ENCODE assay signal across 9 mouse cellular contexts in genomic region chr5:138778731-138779463, GRCm38 (mm10). TPM values are rescaled to one million over a fixed set of nuclear protein-coding genes. Genes with fewer than 3 reads are reported as not detected.
DNase-seq lines count a peak whose midpoint lies in the region; ATAC-seq and TF ChIP-seq lines count a peak whose summit lies in the region.
"Had no signal": no experiment of that assay in that cellular context is flagged by ENCODE, and none has a peak within 500 bp of the region (broad histone marks: within the 10 kb centered on the region; RNA-seq: fewer than 3 reads in every experiment).

No protein-coding gene starts in this region.

- H3K27ac ChIP-seq in embryonic facial prominence, embryonic 13.5 days = no peak overlapping the region
- no peak overlapping the region for H3K27ac ChIP-seq in limb, embryonic 14.5 days (replicated peaks; ENCODE audit: low read depth, low read length)
- H3K27ac ChIP-seq in heart, embryonic 11.5 days (ENCODE audit: low read depth, low read length) = no peak overlapping the region

- 75% methylated on average over 9 of the region's 9 CpGs for WGBS in embryonic facial prominence, embryonic 13.5 days
- 52% methylated on average over 9 of the region's 9 CpGs for WGBS in limb, embryonic 14.5 days
- WGBS in heart, embryonic 11.5 days (ENCODE audit: insufficient replicate concordance) = 61% methylated on average over 9 of the region's 9 CpGs

- TF ChIP-seq POLR2A in limb, embryonic 14.5 days (IDR thresholded peaks at IDR 0.05; ENCODE audit: borderline replicate concordance, extremely low read depth, insufficient read depth, insufficient read length) = no peak

- no peaks in the 10 kb centered on the region for H3K36me3 ChIP-seq in embryonic facial prominence, embryonic 13.5 days
- no peaks in the 10 kb centered on the region for H3K36me3 ChIP-seq in limb, embryonic 14.5 days (ENCODE audit: control insufficient read depth, insufficient read depth, low read length)
- no peaks in the 10 kb centered on the region for H3K36me3 ChIP-seq in heart, embryonic 11.5 days (ENCODE audit: control insufficient read depth, insufficient read depth, low read length)

- H3K4me3 ChIP-seq in embryonic facial prominence, embryonic 13.5 days = no peak overlapping the region
- H3K4me3 ChIP-seq in limb, embryonic 14.5 days (replicated peaks; ENCODE audit: low read length) = no peak overlapping the region
- no peak overlapping the region for H3K4me3 ChIP-seq in heart, embryonic 11.5 days (ENCODE audit: low read depth, low read length)

- DNase-seq in cerebellum, adult 18-20 months = peak; percentile 27 to 35
- peak; percentile 57 for DNase-seq in kidney, adult 9 months
- DNase-seq in limb, embryonic 14.5 days (ENCODE audit: low spot score) = peak; percentile 52
- DNase-seq in right cerebral cortex, postnatal 14 days = peak; percentile 57
- DNase-seq in heart, postnatal 10 days = no peak
- no peak for DNase-seq in urinary bladder, postnatal 14 days (ENCODE audit: low spot score)

- ATAC-seq in embryonic facial prominence, embryonic 13.5 days (ENCODE audit: insufficient number of reproducible peaks, insufficient read depth, low FRiP score, low TSS enrichment, low read depth) = peak; percentile 7; the same call in 1 of the 2 replicates
- ATAC-seq in limb, embryonic 14.5 days (ENCODE audit: low FRiP score, low read depth) = peak; percentile 66; the same call in 1 of the 2 replicates
- ATAC-seq in heart, embryonic 11.5 days (replicated peaks; ENCODE audit: insufficient number of reproducible peaks, low FRiP score, low TSS enrichment) = no peak

- H3K4me1 ChIP-seq in embryonic facial prominence, embryonic 13.5 days = peaks cover 7% of the 10 kb centered on the region
- no peaks in the 10 kb centered on the region for H3K4me1 ChIP-seq in limb, embryonic 14.5 days (ENCODE audit: control insufficient read depth, insufficient read depth, low read length)
- peaks cover 12% of the 10 kb centered on the region for H3K4me1 ChIP-seq in heart, embryonic 11.5 days (ENCODE audit: control insufficient read depth, insufficient read depth, low read length)

- intact Hi-C loops in heart, postnatal 10 days (cut with DNase I) = no loop called here

- no peak overlapping the region for H3K9ac ChIP-seq in embryonic facial prominence, embryonic 13.5 days
- H3K9ac ChIP-seq in limb, embryonic 14.5 days (ENCODE audit: low read depth, low read length, severe bottlenecking) = no peak overlapping the region
- H3K9ac ChIP-seq in heart, embryonic 11.5 days (ENCODE audit: low read depth, low read length) = no peak overlapping the region

- no peaks in the 10 kb centered on the region for H3K9me3 ChIP-seq in embryonic facial prominence, embryonic 13.5 days
- H3K9me3 ChIP-seq in limb, embryonic 14.5 days (ENCODE audit: control insufficient read depth, low read length) = no peaks in the 10 kb centered on the region
- H3K9me3 ChIP-seq in heart, embryonic 11.5 days (replicated peaks; ENCODE audit: control insufficient read depth, low read length) = no peaks in the 10 kb centered on the region

- no peaks in the 10 kb centered on the region for H3K27me3 ChIP-seq in embryonic facial prominence, embryonic 13.5 days
- H3K27me3 ChIP-seq in limb, embryonic 14.5 days (ENCODE audit: control insufficient read depth, insufficient read depth, low read length) = no peaks in the 10 kb centered on the region
- no peaks in the 10 kb centered on the region for H3K27me3 ChIP-seq in heart, embryonic 11.5 days (ENCODE audit: control insufficient read depth, insufficient read depth, low read length)

- H3K4me2 ChIP-seq in embryonic facial prominence, embryonic 13.5 days = no peak overlapping the region
- H3K4me2 ChIP-seq in limb, embryonic 14.5 days (replicated peaks; ENCODE audit: low read depth, low read length, severe bottlenecking) = no peak overlapping the region
- no peak overlapping the region for H3K4me2 ChIP-seq in heart, embryonic 11.5 days

RNA-seq across cellular contexts. Expression of gene Fam20c, which starts 24.6 kb away (rescaled TPM):
- 2.9 and 5.3 TPM in 2 replicates for polyA plus RNA-seq in embryonic facial prominence, embryonic 13.5 days (2015; fragmentation: Nextera tagmentation; extraction: Ambion mirVana)
- polyA plus RNA-seq in limb, embryonic 14.5 days (2012; rRNA removed) = 10.6 and 12.3 TPM in 2 replicates
- polyA plus RNA-seq in limb, embryonic 14.5 days (2014; fragmentation: Nextera tagmentation; extraction: Ambion mirVana) = 8.5 and 10.9 TPM in 2 replicates
- total RNA-seq in heart, postnatal 10 days (2021) = 10 to 100 TPM; 11.2 to 14.7 TPM
- 3.0 and 3.7 TPM in 2 replicates for polyA plus RNA-seq in heart, embryonic 11.5 days (2014; fragmentation: Nextera tagmentation; extraction: Ambion mirVana)

RNA-seq across cellular contexts. Expression of gene Gm5294, which starts 41.0 kb away (rescaled TPM):
- not detected in 2 replicates for polyA plus RNA-seq in embryonic facial prominence, embryonic 13.5 days (2015; fragmentation: Nextera tagmentation; extraction: Ambion mirVana)
- polyA plus RNA-seq in limb, embryonic 14.5 days (2012; rRNA removed) = not detected in 2 replicates
- not detected in 2 replicates for polyA plus RNA-seq in limb, embryonic 14.5 days (2014; fragmentation: Nextera tagmentation; extraction: Ambion mirVana)
- total RNA-seq in heart, postnatal 10 days (2021) = not detected
- not detected in 2 replicates for polyA plus RNA-seq in heart, embryonic 11.5 days (2014; fragmentation: Nextera tagmentation; extraction: Ambion mirVana)
- polyA plus RNA-seq: liver, embryonic 16.5 days had no signal

Comparison
In these comparisons a context has a peak if more than half of its experiments do, and no peak if none do; other contexts are left out.
1. DNase-seq: peak in cerebellum, adult 18-20 months (2 of 2), kidney, adult 9 months (single experiment), limb, embryonic 14.5 days (single experiment) and right cerebral cortex, postnatal 14 days (single experiment); none in heart, postnatal 10 days (0 of 2) and urinary bladder, postnatal 14 days (single experiment).